Mouse (Mus musculus) embryonic fibroblast, embryonic 13.5 days (primary cell): ENCODE results near the gene Zfp574.

Experiments
- CTCF ChIP-seq: IDR thresholded peaks from 2 replicates; pipeline ENCODE4 v1.5.1; 2011; ENCODE audit warnings: mild to moderate bottlenecking, control low read depth, low read length, moderate library complexity, borderline replicate concordance; ENCODE audit not compliant: insufficient read depth
- POLR2A ChIP-seq: IDR thresholded peaks from 2 replicates; pipeline ENCODE4 v1.6.1; 2011; ENCODE audit warnings: low read depth, mild to moderate bottlenecking, control low read depth, low read length, moderate library complexity

DNA sequence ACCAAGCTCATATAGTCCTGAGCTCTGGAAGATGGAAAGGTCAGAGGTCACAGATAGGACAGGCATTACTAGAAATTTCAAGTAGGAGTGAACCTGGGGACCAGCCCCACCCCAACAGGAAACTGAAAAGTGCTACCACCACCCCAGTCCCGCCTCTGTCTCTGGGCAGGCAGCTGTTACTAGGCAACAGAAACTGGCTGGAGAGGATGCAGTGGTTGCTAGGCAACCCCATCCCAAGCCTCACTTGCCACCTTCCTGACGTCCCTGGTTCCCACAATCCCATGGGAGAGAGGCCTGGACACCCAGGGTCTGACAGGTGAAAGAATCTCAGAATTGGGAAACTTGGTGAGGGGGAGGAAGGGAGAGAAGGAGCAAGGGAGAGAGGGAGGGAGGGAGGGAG lies 3.6 kb upstream of the Zfp574 start:
- TF ChIP-seq POLR2A (no peak), CTCF (no peak)
